ENCODE assay signal across 8 mouse cellular contexts in genomic region chr13:98694773-98695314, GRCm38 (mm10). TPM values are rescaled to one million over a fixed set of nuclear protein-coding genes. Genes with fewer than 3 reads are reported as not detected.
DNase-seq lines count a peak whose midpoint lies in the region; ATAC-seq lines count a peak whose summit lies in the region.

Tmem171 (minus strand) TSS chr13:98694834.

- peak; percentile 36 for DNase-seq in right cerebral cortex, postnatal 14 days
- DNase-seq in right cerebral cortex, postnatal 4 days: no peak
- DNase-seq in kidney, postnatal 10 days: peak; percentile 72
- peak; percentile 14 for DNase-seq in lung, postnatal 25 days (ENCODE audit: low spot score)
- DNase-seq in frontal cortex, postnatal 14 days (ENCODE audit: low spot score in 2 of 2): no peak
- DNase-seq in layer of hippocampus, postnatal 36 days: no peak
- no peak for DNase-seq in ovary, adult 18-20 months (ENCODE audit: low spot score)

- peak within 1 kb of the TSS; percentile 89 for H3K4me2 ChIP-seq in heart, embryonic 14.5 days (ENCODE audit: low read length)

- no peak for ATAC-seq in heart, embryonic 14.5 days (ENCODE audit: insufficient number of reproducible peaks, insufficient read depth, low FRiP score, low read depth)

- H3K9ac ChIP-seq in heart, embryonic 14.5 days (ENCODE audit: low read length): peak within 1 kb of the TSS; percentile 73

- H3K9me3 ChIP-seq in heart, embryonic 14.5 days (ENCODE audit: control insufficient read depth, low read length): no peaks in the 10 kb centered on the region

- H3K4me1 ChIP-seq in heart, embryonic 14.5 days (ENCODE audit: control insufficient read depth in 2 of 2, insufficient read depth in 2 of 2, low read length in 2 of 2): peaks cover 27 to 30% of the 10 kb centered on the region in 2 experiments

- H3K36me3 ChIP-seq in heart, embryonic 14.5 days (ENCODE audit: control insufficient read depth, insufficient read depth, low read length): no peaks in the 10 kb centered on the region

- H3K4me3 ChIP-seq in heart, embryonic 14.5 days (ENCODE audit: control insufficient read depth in 1 of 2, insufficient read depth in 1 of 2, low read depth in 1 of 2, low read length in 2 of 2): peak within 1 kb of the TSS; percentile 49 to 50

- H3K27me3 ChIP-seq in heart, embryonic 14.5 days (ENCODE audit: control insufficient read depth, insufficient read depth, low read length): peaks cover 11% of the 10 kb centered on the region

- peak within 1 kb of the TSS in 1 of 2 experiments; percentile 10; a peak in 1 of 4 replicates for H3K27ac ChIP-seq in heart, embryonic 14.5 days (replicated peaks in 1 of 2; ENCODE audit: control insufficient read depth in 1 of 2, insufficient read depth in 1 of 2, low read depth in 2 of 2, low read length in 2 of 2)

- WGBS in heart, embryonic 14.5 days: 3% methylated on average over 43 of the region's 44 CpGs

RNA-seq across cellular contexts. Expression of gene Tmem171, which starts in this region (rescaled TPM):
- polyA plus RNA-seq in heart, embryonic 14.5 days (2014; fragmentation: Nextera tagmentation; extraction: Ambion mirVana): 1.4 and 2.1 TPM in 2 replicates
- 1 to 10 TPM; 1.1 to 1.4 TPM for total RNA-seq in layer of hippocampus, postnatal 36 days (2021)

Comparison
In these comparisons a context has a peak if more than half of its experiments do, and no peak if none do; other contexts are left out.
1. DNase-seq: peak in right cerebral cortex, postnatal 14 days (single experiment), kidney, postnatal 10 days (single experiment) and lung, postnatal 25 days (single experiment); none in right cerebral cortex, postnatal 4 days (single experiment), frontal cortex, postnatal 14 days (0 of 2), layer of hippocampus, postnatal 36 days (0 of 2) and ovary, adult 18-20 months (single experiment).